19 mouse cellular contexts compared by ENCODE assay signal in the genomic region with DNA sequence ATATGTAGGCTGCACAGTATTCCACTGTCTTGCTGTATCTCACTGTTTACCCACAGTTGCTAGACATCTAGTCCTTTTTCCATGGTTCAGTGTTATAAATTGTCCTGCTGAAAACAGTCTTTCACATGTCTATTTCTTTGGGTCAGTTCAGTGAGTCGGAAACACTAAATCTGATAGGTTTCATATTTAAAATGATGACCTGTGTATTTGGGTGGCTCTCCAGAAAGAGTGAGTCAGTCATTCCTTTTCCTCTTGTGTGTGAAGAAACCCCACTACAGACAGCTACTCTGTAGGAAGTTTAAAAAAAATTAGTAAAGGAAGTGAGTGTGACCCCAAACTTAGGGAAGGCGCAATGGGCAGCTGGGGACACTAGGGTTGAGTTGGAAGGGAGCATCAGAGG.
"Had no signal": no experiment of that assay in that cellular context is flagged by ENCODE, and none has a peak within 500 bp of the region (broad histone marks: within the 10 kb centered on the region; RNA-seq: fewer than 3 reads in every experiment).

No protein-coding gene starts in this region.

- H3K4me3 ChIP-seq: liver, embryonic 15.5 days; midbrain, embryonic 10.5 days; midbrain, embryonic 12.5 days; myocyte; neural tube, embryonic 13.5 days; neural tube, embryonic 15.5 days had no signal

- H3K27me3 ChIP-seq: liver, embryonic 15.5 days; midbrain, embryonic 12.5 days; neural tube, embryonic 13.5 days; neural tube, embryonic 15.5 days had no signal

- H3K4me2 ChIP-seq: liver, embryonic 15.5 days; lung, embryonic 14.5 days; midbrain, embryonic 12.5 days; neural tube, embryonic 13.5 days; neural tube, embryonic 15.5 days had no signal

- ATAC-seq: midbrain, embryonic 16.5 days had no signal

- H3K9me3 ChIP-seq: liver, embryonic 15.5 days had no signal

- H3K27ac ChIP-seq: liver, embryonic 15.5 days; midbrain, embryonic 10.5 days; midbrain, embryonic 12.5 days; neural tube, embryonic 13.5 days; neural tube, embryonic 15.5 days had no signal

- DNase-seq: lung, adult 18-20 months; lung, embryonic 14.5 days; lung, postnatal 10 days; midbrain, embryonic 14.5 days; retina, postnatal 1 day; right cerebral cortex, adult 18-20 months; right cerebral cortex, postnatal 25 days; right cerebral cortex, postnatal 4 days; spleen, adult 18-20 months; thymus, adult 18-20 months; thymus, postnatal 25 days; thymus, postnatal 4 days had no signal

- H3K36me3 ChIP-seq: liver, embryonic 15.5 days; midbrain, embryonic 10.5 days; midbrain, embryonic 12.5 days; neural tube, embryonic 15.5 days had no signal

- H3K4me1 ChIP-seq: liver, embryonic 15.5 days; midbrain, embryonic 10.5 days; midbrain, embryonic 12.5 days; neural tube, embryonic 13.5 days; neural tube, embryonic 15.5 days had no signal

- H3K9ac ChIP-seq: liver, embryonic 15.5 days; lung, embryonic 14.5 days; midbrain, embryonic 12.5 days; neural tube, embryonic 13.5 days; neural tube, embryonic 15.5 days had no signal
